Mouse (Mus musculus) kidney, adult 18-20 months (tissue): ENCODE data around the gene Gm10377.
"Not testable (repeated sequence)": the region's sequence is repeated elsewhere in the genome, so short reads cannot be mapped to it uniquely, and the experiment has no call there.

ENCODE experiments used
- DNase-seq: peaks from one replicate; pipeline ENCODE4 v3.0.0; 2021

Gm10377 gene

DNA sequence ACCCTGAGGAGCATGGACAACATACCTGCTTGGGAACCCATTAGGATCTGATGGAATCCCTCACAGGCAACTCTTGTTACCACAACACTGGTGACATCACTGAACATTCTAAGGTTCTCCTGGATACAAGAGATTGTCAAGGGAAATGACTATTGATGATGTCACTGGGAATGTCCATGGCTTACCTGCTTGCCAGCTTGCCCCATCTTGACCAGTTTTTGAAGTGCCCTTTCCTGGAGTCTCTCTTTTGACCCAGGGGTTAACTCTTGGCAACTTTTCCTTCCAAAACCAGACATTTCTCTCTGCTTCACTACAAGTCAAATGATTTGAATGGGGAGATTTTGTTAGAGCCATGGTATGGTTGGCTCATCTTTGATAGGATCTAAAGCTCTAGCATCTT is at the start of gene Gm10377:
Gene Gm10377 (minus strand): TSS at position 101 of the 400 bp plus-strand sequence.
- not testable (repeated sequence) for DNase-seq

DNA sequence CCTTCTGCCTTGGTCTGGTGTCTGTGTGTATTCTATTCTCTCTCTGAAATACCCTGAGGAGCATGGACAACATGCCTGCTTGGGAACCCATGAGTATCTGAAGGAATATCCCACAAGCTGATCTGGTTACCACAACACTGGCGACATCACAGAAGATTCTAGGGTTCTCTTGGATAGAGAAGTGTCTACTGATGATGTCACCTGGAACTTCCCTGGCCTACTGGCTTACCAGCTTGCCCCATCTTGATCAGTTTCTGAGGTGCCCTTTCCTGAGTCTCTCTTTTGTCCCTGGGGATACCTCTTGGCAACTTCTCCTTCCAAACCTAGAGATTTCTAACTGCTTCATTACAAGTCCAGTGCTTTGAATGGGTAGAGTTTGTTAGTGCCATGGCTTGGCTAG is 29.1 kb downstream of the Gm10377 start, which contains the start of gene Gm3015:
Gene Gm3015 (minus strand): TSS at position 101 of the 400 bp plus-strand sequence.
- not testable (repeated sequence) for DNase-seq
